Mouse (Mus musculus): ENCODE measurements at regions not wholly inside any gene's neighbourhood (a gene's known extent, or its start where the extent isn't known, plus 50 kb on each side); places are given as distances from the start of the nearest gene placed in this dataset.

- Histone ChIP-seq H3K36me3 (ENCODE audit: insufficient read depth, low read length) (no peaks in the 10 kb centered on the region), H3K4me1 (replicated peaks; ENCODE audit: insufficient read depth, low read length) (peaks cover 29% of the 10 kb centered on the region), H3K9ac (ENCODE audit: low read depth, low read length) (no peak overlapping the region), H3K9me3 (replicated peaks; ENCODE audit: low read length) (no peaks in the 10 kb centered on the region), H3K4me2 (ENCODE audit: low read length) (no peak overlapping the region), H3K4me3 (replicated peaks; ENCODE audit: low read depth, low read length) (no peak overlapping the region), H3K27ac (0 out of 2 replicates have a peak overlapping the region, but pooled peaks have one; percentile 25), H3K27me3 (ENCODE audit: insufficient read depth, low read length) (no peaks in the 10 kb centered on the region)
- TF ChIP-seq CTCF (IDR thresholded peaks at IDR 0.05; ENCODE audit: low read depth), result no peak
- ATAC-seq (replicated peaks; ENCODE audit: low FRiP score, low read depth) (0 out of 2 replicates have a peak, but pooled peaks have one; percentile 1), DNase-seq (ENCODE audit: low spot score) (peak; percentile 33)
- 27% methylated on average over 17 of the region's 18 CpGs for WGBS
These were observed 220.0 kb upstream of the Tmem45b start for GRCm38 (mm10) chr9:31684099-31684811.

DNA sequence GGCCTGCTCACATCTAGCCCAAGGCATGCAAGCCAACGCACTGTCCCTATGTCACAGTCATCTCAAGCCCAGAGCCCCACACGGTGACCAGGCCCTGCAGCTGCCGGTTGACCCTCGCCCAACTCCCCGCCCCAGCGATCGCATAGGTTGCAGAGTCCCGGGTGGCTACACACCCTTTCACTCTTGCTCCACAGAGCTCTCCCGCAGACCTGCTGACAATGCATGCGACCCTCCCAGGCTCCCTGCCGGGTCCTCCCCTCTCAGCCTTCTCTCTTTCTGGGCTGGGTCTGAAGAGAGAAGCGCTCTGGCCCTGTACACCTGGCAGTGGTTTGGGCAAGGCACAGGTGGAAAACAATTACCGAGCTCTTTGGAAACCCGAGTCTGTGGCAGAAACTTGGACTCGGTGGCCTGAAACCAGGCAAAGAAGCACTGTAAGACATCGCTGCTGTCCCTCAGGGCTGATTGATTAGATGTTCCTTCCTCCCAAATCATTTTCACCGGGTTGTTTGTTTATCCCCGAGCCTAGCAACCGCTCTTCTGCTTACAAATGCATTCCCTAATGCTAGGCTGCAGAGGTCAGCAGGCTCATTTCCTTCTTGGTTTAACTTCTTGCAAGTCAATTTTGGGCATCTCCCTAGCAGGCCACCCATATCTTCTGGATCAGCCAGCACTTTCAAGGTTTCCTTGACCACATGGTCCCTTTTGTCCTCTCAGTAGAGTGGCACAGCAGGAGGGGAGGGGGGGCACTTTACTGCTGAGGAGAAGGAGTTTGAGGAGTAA, 219.2 kb upstream of the Tmem45b start:
- TF ChIP-seq CTCF (IDR thresholded peaks at IDR 0.05; ENCODE audit: low read depth), result no peak
- Histone ChIP-seq H3K27ac (peak overlapping the region; percentile 54; the same call in 1 of the 2 replicates), H3K27me3 (ENCODE audit: insufficient read depth, low read length) (no peaks in the 10 kb centered on the region), H3K36me3 (ENCODE audit: insufficient read depth, low read length) (no peaks in the 10 kb centered on the region), H3K4me2 (ENCODE audit: low read length) (0 out of 2 replicates have a peak overlapping the region, but pooled peaks have one; percentile 10), H3K9me3 (replicated peaks; ENCODE audit: low read length) (no peaks in the 10 kb centered on the region), H3K4me1 (replicated peaks; ENCODE audit: insufficient read depth, low read length) (peaks cover 26% of the 10 kb centered on the region), H3K9ac (ENCODE audit: low read depth, low read length) (no peak overlapping the region), H3K4me3 (replicated peaks; ENCODE audit: low read depth, low read length) (no peak overlapping the region)
- DNase-seq (ENCODE audit: low spot score) (peak; percentile 84), ATAC-seq (replicated peaks; ENCODE audit: low FRiP score, low read depth) (peak; percentile 51)
- 8% methylated on average over 19 of the region's 19 CpGs for WGBS

- no peak for TF ChIP-seq CTCF (IDR thresholded peaks at IDR 0.05; ENCODE audit: low read depth)
- WGBS, result 30% methylated on average over 6 of the region's 6 CpGs
- ATAC-seq (replicated peaks; ENCODE audit: low FRiP score, low read depth) (no peak), DNase-seq (ENCODE audit: low spot score) (no peak)
- H3K36me3 ChIP-seq (ENCODE audit: insufficient read depth, low read length), result no peaks in the 10 kb centered on the region
- peak overlapping the region; percentile 54; the same call in 1 of the 2 replicates for H3K27ac ChIP-seq
- no peak overlapping the region for H3K4me3 ChIP-seq (replicated peaks; ENCODE audit: low read depth, low read length)
- 0 out of 2 replicates have a peak overlapping the region, but pooled peaks have one; percentile 10 for H3K4me2 ChIP-seq (ENCODE audit: low read length)
- H3K9ac ChIP-seq (ENCODE audit: low read depth, low read length), result no peak overlapping the region
- peaks cover 20% of the 10 kb centered on the region for H3K4me1 ChIP-seq (replicated peaks; ENCODE audit: insufficient read depth, low read length)
- H3K9me3 ChIP-seq (replicated peaks; ENCODE audit: low read length), result no peaks in the 10 kb centered on the region
- H3K27me3 ChIP-seq (ENCODE audit: insufficient read depth, low read length), result no peaks in the 10 kb centered on the region
These were observed 218.6 kb upstream of the Tmem45b start for GRCm38 (mm10) chr9:31682893-31683292.

- Histone ChIP-seq H3K27me3 (ENCODE audit: insufficient read depth, low read length) (no peaks in the 10 kb centered on the region), H3K4me2 (ENCODE audit: low read length) (no peak overlapping the region), H3K4me1 (replicated peaks; ENCODE audit: insufficient read depth, low read length) (no peaks in the 10 kb centered on the region), H3K27ac (no peak overlapping the region), H3K9me3 (replicated peaks; ENCODE audit: low read length) (no peaks in the 10 kb centered on the region), H3K4me3 (replicated peaks; ENCODE audit: low read depth, low read length) (no peak overlapping the region), H3K9ac (ENCODE audit: low read depth, low read length) (no peak overlapping the region), H3K36me3 (ENCODE audit: insufficient read depth, low read length) (no peaks in the 10 kb centered on the region)
- DNase-seq (ENCODE audit: low spot score) (no peak), ATAC-seq (replicated peaks; ENCODE audit: low FRiP score, low read depth) (no peak)
- no peak for TF ChIP-seq CTCF (IDR thresholded peaks at IDR 0.05; ENCODE audit: low read depth)
These were observed 212.9 kb upstream of the Tmem45b start for GRCm38 (mm10) chr9:31677150-31677549.

GRCm38 (mm10) chr9:31659026-31659425, 194.8 kb upstream of the Tmem45b start:
- ATAC-seq (replicated peaks; ENCODE audit: low FRiP score, low read depth) (no peak), DNase-seq (ENCODE audit: low spot score) (no peak)
- H3K4me2 ChIP-seq (ENCODE audit: low read length), result no peak overlapping the region
- H3K9me3 ChIP-seq (replicated peaks; ENCODE audit: low read length), result no peaks in the 10 kb centered on the region
- no peak overlapping the region for H3K9ac ChIP-seq (ENCODE audit: low read depth, low read length)
- no peaks in the 10 kb centered on the region for H3K27me3 ChIP-seq (ENCODE audit: insufficient read depth, low read length)
- H3K27ac ChIP-seq, result no peak overlapping the region
- H3K4me1 ChIP-seq (replicated peaks; ENCODE audit: insufficient read depth, low read length), result no peaks in the 10 kb centered on the region
- H3K36me3 ChIP-seq (ENCODE audit: insufficient read depth, low read length), result no peaks in the 10 kb centered on the region
- TF ChIP-seq CTCF (IDR thresholded peaks at IDR 0.05; ENCODE audit: low read depth), result no peak
- whole genome bisulfite sequencing, result 83% methylated on average over 2 of the region's 2 CpGs
- H3K4me3 ChIP-seq (replicated peaks; ENCODE audit: low read depth, low read length), result no peak overlapping the region

DNA sequence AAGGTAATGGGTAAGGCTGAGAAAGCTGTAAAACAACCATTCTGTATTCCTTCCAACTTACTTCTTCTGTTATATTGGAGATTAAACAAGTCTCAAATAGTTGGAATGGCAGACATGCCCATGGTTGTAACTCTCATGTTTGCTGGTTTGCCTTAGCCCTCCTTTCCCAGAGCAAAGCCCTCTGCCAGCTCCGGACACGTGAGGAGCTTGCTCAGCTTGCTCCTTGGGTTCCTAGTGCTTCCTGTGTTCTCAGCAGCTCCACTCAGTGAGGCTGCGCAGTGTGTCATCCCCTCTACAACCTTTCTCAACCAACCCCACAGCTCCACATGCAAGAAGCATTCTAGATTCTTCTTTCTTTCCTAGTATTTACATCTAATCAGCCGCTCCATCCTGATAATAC, 193.3 kb upstream of the Tmem45b start:
- H3K4me1 ChIP-seq (replicated peaks; ENCODE audit: insufficient read depth, low read length), result no peaks in the 10 kb centered on the region
- no peak for TF ChIP-seq CTCF (IDR thresholded peaks at IDR 0.05; ENCODE audit: low read depth)
- no peak for ATAC-seq (replicated peaks; ENCODE audit: low FRiP score, low read depth)

More for the DNA sequence above, 193.3 kb upstream of the Tmem45b start:
- Histone ChIP-seq H3K9ac (ENCODE audit: low read depth, low read length) (no peak overlapping the region), H3K27ac (no peak overlapping the region), H3K9me3 (replicated peaks; ENCODE audit: low read length) (no peaks in the 10 kb centered on the region), H3K27me3 (ENCODE audit: insufficient read depth, low read length) (no peaks in the 10 kb centered on the region), H3K4me3 (replicated peaks; ENCODE audit: low read depth, low read length) (no peak overlapping the region), H3K36me3 (ENCODE audit: insufficient read depth, low read length) (no peaks in the 10 kb centered on the region), H3K4me2 (ENCODE audit: low read length) (no peak overlapping the region)
- DNase-seq (ENCODE audit: low spot score), result no peak
- 85% methylated on average over 4 of the region's 4 CpGs for WGBS

Data from kidney, postnatal 0 days (tissue).